Mouse (Mus musculus) heart, adult 8-10 months (tissue): Measurements from ENCODE around the gene Acox2. TPM values are rescaled to one million over a fixed set of nuclear protein-coding genes. Genes with fewer than 3 reads are reported as not detected.

Source experiments
- DNase-seq: peaks from one replicate; pipeline ENCODE4 v3.0.0; 2022; ENCODE audit warnings: low spot score
- total RNA-seq, 4 experiments: library from RNA; stranded (reverse); gene quantifications; 2 replicates each; pipeline ENCODE4 v1.2.4; 2022

Gene Acox2
- total RNA-seq, 4 experiments from 2014 or later, result 0.44 to 1.4 (median 1.1) TPM

- DNase-seq, result peak; percentile 48
These were observed 44.6 kb downstream of the Acox2 start for GRCm38 (mm10) chr14:8214299-8215207.

DNA sequence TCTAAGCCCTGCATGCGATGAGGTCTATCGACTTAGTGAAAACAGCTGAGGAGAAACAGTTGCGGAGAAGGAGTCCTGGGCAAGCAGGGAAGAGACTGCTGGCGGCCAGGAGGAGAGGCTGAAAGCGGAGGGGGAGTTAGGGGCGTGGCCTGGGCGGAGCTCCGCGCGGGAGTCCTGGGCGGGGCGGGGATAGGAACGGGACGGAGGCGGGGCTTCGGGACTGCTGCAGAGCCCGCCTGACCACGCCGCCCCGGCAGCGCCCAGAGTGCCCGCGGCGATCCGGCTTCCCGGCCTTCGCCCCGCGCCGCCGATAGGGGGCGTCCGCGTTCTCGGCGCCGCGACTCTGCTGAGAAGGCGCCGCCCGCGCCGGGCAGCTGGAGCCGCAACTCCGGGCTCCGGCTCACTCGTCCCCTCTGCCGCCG is 45.3 kb downstream of the Acox2 start, which contains the start of gene Kctd6:
Gene Kctd6, plus strand, starts transcription at position 338 of the 422 bp plus-strand sequence.
- peak; percentile 97 for DNase-seq

- no peak for DNase-seq
These were observed 46.2 kb downstream of the Acox2 start for GRCm38 (mm10) chr14:8212996-8213395.

DNA sequence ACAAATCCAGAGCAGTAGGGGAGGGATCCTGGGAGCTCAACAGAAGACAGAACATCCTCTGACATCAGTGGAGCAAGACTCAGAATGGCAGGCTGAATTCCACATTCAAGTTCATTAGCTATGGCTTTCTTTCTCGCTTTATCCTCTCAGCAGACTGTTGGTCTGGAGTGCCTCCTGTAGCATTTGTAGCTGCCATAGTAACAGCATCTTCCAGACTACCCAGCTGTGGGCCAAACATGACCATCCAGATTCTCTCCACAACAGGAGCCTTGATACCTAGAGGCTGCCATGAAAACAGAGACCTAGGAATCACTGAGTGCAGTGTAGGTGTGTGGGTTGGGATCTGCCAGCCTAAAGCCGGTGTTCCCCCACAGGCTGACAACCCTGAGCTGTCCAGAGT is 49.3 kb downstream of the Acox2 start:
- no peak for DNase-seq

GRCm38 (mm10) chr14:8208876-8209275 is 50.3 kb downstream of the Acox2 start:
- DNase-seq, result no peak

- no peak for DNase-seq
These were observed 51.6 kb downstream of the Acox2 start for GRCm38 (mm10) chr14:8207543-8207942.

GRCm38 (mm10) chr14:8207105-8207504 is 52.0 kb downstream of the Acox2 start:
- DNase-seq, result no peak

GRCm38 (mm10) chr14:8206179-8206910 is 52.8 kb downstream of the Acox2 start:
- no peak for DNase-seq

DNA sequence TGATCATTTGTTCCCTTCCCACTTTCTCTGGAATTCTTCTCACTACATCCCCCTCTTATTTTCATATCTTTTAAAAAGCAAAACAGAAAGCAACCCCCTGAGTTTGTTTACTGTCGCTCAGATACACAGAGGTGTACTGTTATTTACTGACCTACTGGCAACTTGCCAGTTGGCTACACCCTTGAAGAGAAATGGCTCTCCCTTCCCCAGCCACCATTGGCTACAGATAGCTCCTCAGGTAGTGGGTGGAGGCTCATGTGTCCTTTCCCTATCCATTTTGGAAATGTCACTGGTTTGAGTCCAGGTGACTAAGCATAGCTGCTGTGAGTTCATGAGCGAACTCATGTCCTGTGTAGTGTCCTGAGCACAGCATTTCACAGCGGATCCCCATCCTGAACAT is 57.4 kb downstream of the Acox2 start:
- DNase-seq, result no peak

DNA sequence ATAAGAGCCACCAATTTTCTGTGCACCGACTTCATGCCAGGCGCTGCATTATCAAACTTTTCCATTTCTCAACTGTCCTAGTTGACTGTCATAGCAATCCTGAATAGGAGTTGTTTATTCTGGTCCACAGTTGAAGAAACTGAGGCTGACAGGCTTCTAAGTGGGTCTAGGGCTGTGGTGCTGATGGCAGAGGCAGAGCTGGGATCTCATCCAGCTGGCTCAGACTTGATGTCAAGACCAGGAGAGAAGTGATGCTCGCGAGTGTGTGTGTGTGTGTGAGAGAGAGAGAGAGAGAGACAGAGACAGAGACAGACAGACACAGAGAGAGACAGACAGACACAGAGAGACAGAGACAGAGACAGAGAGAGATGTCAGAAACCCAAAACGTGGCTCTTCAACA is 58.4 kb downstream of the Acox2 start:
- DNase-seq, result no peak

- DNase-seq, result no peak
These were observed 66.4 kb downstream of the Acox2 start for GRCm38 (mm10) chr14:8192727-8193126.

- no peak for DNase-seq
These were observed 67.7 kb downstream of the Acox2 start for GRCm38 (mm10) chr14:8191331-8191965.

DNA sequence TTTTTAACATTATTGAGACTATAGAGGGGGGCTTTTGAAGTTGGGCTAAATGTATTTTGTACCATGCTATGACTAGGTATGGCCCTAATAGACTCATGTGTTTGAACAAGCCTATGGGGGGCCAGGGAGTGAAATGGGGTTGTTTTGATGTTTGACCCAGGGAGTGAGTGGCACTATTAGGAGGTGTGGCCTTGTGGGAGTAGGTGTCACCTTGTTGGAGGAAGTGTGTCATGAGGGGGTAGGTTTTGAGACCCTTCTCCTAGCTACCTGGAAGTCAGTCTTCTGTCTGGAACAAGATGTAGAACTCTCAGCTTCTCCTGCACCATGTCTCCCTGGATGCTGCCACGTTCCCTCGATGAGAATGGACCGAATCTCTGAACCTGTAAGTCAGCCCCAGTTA is 68.6 kb downstream of the Acox2 start:
- no peak for DNase-seq

GRCm38 (mm10) chr14:8186278-8187045 is 72.7 kb downstream of the Acox2 start:
- DNase-seq, result no peak

- DNase-seq, result no peak
These were observed 75.8 kb downstream of the Acox2 start for GRCm38 (mm10) chr14:8183330-8183729.

- DNase-seq, result no peak
These were observed 78.7 kb downstream of the Acox2 start for GRCm38 (mm10) chr14:8180371-8181035.

DNA sequence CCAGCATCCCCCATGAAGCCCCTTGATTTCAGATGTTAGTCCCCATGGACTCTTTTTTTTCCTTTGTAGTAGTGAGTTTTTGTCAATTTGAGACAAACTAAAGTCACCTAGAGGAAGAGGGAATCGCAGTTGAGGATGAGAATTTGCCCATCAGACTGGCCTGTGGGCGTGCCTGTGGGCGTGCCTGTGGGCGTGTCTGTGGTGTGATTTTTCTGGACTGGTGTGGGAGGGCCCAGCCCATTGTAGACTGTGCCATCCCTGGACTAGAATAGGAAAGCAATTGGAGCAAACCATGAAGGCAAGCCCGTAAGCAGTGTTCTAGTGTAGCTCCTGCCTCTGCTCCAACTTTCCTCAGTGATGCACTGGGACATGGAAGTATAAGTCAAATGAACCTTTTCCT is 82.9 kb downstream of the Acox2 start:
- no peak for DNase-seq
